In the genomic region with DNA sequence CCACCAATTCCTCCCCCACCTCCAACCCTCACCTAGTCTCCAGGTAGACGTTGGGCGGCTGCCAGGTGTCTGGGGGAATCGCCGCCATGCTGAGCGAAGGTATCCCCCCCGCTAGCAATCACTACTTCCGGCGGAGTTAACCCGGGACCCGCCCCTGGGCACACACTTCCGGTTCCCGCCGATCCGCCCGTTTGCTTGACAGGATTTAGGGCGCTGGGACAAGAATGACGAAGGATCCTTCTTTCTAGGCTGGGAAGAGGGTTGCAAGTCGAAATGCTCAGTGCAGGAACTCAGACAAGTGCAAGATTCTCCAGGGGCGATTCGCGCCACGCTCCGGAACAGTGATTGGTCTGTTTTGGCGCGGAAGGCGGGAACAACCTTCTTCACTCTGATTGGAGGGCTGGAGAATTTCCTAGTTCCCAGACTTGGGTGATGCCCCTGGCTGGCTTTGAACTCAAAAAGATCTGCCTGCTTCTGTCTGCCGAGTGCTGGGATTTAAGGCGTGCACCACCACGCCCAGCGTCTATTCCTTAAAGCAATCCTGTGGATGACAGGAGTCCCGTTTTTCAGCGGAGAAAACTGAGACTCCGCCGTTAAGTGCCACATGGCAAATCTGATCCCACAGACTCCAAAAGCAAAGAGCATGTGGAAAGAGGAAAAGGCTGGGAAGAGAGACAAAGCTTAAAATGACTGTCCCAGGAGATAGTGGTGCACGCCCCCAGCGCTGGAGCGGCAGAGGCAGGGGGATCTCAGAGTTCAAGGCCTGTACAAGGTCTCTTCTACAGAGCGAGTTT, we compare ENCODE assay signal across 8 mouse cellular contexts. TPM values are rescaled to one million over a fixed set of nuclear protein-coding genes. Genes with fewer than 3 reads are reported as not detected.
A peak's percentile ranks its signal among the peaks of the same experiment; 100 is the strongest.
DNase-seq lines count a peak whose midpoint lies in the region; ATAC-seq and TF ChIP-seq lines count a peak whose summit lies in the region.

A gene (minus strand): TSS at position 347 of the 794 bp plus-strand sequence.

- H3K27me3 ChIP-seq in MEL (ENCODE audit: control insufficient read depth in 1 of 2, insufficient read depth in 2 of 2, low read length in 2 of 2): no peaks in the 10 kb centered on the region
- H3K27me3 ChIP-seq in forebrain, embryonic 16.5 days (replicated peaks; ENCODE audit: control insufficient read depth, insufficient read depth, low read length): no peaks in the 10 kb centered on the region
- no peaks in the 10 kb centered on the region for H3K27me3 ChIP-seq in lung, embryonic 16.5 days (ENCODE audit: control insufficient read depth, insufficient read depth, low read depth, low read length)

- H3K36me3 ChIP-seq in MEL (ENCODE audit: control insufficient read depth in 1 of 2, insufficient read depth in 2 of 2, low read length in 2 of 2): peaks cover 0 to 23% of the 10 kb centered on the region in 2 experiments; a peak in 2 of 4 replicates
- peaks cover 5% of the 10 kb centered on the region; the same call in 1 of the 2 replicates for H3K36me3 ChIP-seq in forebrain, embryonic 16.5 days (ENCODE audit: control insufficient read depth, insufficient read depth)
- H3K36me3 ChIP-seq in lung, embryonic 16.5 days (ENCODE audit: control insufficient read depth, insufficient read depth, low read length): peaks cover 2% of the 10 kb centered on the region

- no peak for TF ChIP-seq EP300 in MEL (IDR thresholded peaks at IDR 0.05; ENCODE audit: low read depth in 1 of 2, low read length in 2 of 2)

- no peak for TF ChIP-seq CTCF in MEL (IDR thresholded peaks at IDR 0.05 in 2 of 3, conservative IDR thresholded peaks at IDR 0.05 in 1 of 3; ENCODE audit: control insufficient read depth in 1 of 3, insufficient read depth in 1 of 3, low read depth in 2 of 3, low read length in 3 of 3, poor library complexity in 1 of 3, severe bottlenecking in 1 of 3)

- peak within 1 kb of the TSS; percentile 81 for H3K4me2 ChIP-seq in forebrain, embryonic 16.5 days (ENCODE audit: low read length)
- peak within 1 kb of the TSS; percentile 74 for H3K4me2 ChIP-seq in lung, embryonic 16.5 days (ENCODE audit: low read depth, low read length)

- H3K9me3 ChIP-seq in MEL (replicated peaks; ENCODE audit: insufficient read depth, low read length): no peaks in the 10 kb centered on the region
- no peaks in the 10 kb centered on the region for H3K9me3 ChIP-seq in forebrain, embryonic 16.5 days (ENCODE audit: control insufficient read depth, low read length)
- H3K9me3 ChIP-seq in lung, embryonic 16.5 days (ENCODE audit: control insufficient read depth, low read length): no peaks in the 10 kb centered on the region

- TF ChIP-seq RAD21 in MEL (IDR thresholded peaks at IDR 0.05; ENCODE audit: low read depth, low read length): no peak

- peak within 1 kb of the TSS; percentile 96 for H3K9ac ChIP-seq in MEL (ENCODE audit: control insufficient read depth, low read depth, low read length, poor library complexity, severe bottlenecking)
- H3K9ac ChIP-seq in forebrain, embryonic 16.5 days (replicated peaks; ENCODE audit: low read depth, low read length): peak within 1 kb of the TSS; percentile 84
- H3K9ac ChIP-seq in lung, embryonic 16.5 days (ENCODE audit: low read length): peak within 1 kb of the TSS; percentile 87

- H3K27ac ChIP-seq in MEL (ENCODE audit: control insufficient read depth, low read depth, low read length): peak within 1 kb of the TSS; percentile 100
- H3K27ac ChIP-seq in forebrain, embryonic 16.5 days (ENCODE audit: low read length): peak within 1 kb of the TSS; percentile 99
- peak within 1 kb of the TSS; percentile 100 for H3K27ac ChIP-seq in lung, embryonic 16.5 days (ENCODE audit: low read length)

- peak; percentile 94 for DNase-seq in MEL (ENCODE audit: low read depth, low spot score)
- peak; percentile 83 for DNase-seq in cerebellum, adult 11-12 months
- DNase-seq in heart, postnatal 36 days: peak; percentile 84 to 90
- peak; percentile 57 to 75 for DNase-seq in layer of hippocampus, adult 8-10 months (ENCODE audit: low spot score in 2 of 2)
- DNase-seq in ovary, postnatal 10 days (ENCODE audit: low spot score): peak; percentile 67
- peak; percentile 74 to 81 for DNase-seq in thymus, postnatal 10 days (ENCODE audit: low spot score in 2 of 2)

- 7% methylated on average over 38 of the region's 38 CpGs for WGBS in forebrain, embryonic 16.5 days
- WGBS in lung, embryonic 16.5 days: 7% methylated on average over 38 of the region's 38 CpGs

- peaks cover 0 to 35% of the 10 kb centered on the region in 2 experiments; a peak in 3 of 4 replicates for H3K4me1 ChIP-seq in MEL (ENCODE audit: control insufficient read depth in 1 of 2, insufficient read depth in 2 of 2, low read length in 2 of 2)
- peaks cover 39% of the 10 kb centered on the region for H3K4me1 ChIP-seq in forebrain, embryonic 16.5 days (replicated peaks; ENCODE audit: control insufficient read depth, insufficient read depth, low read length)
- H3K4me1 ChIP-seq in lung, embryonic 16.5 days (replicated peaks; ENCODE audit: control insufficient read depth, insufficient read depth, low read length): peaks cover 32% of the 10 kb centered on the region

- intact Hi-C loops in heart, postnatal 36 days (cut with DNase I): no loop called here

- ATAC-seq in forebrain, embryonic 16.5 days: peak; percentile 66
- ATAC-seq in lung, embryonic 16.5 days (ENCODE audit: low read depth): peak; percentile 72

- peaks cover 50% of the 10 kb centered on the region for H3K79me2 ChIP-seq in MEL (ENCODE audit: control insufficient read depth, insufficient read depth, low read length, poor library complexity)

- peak within 1 kb of the TSS; percentile 46 to 81 for H3K4me3 ChIP-seq in MEL (ENCODE audit: control insufficient read depth in 1 of 2, insufficient read depth in 1 of 2, low read depth in 2 of 2, low read length in 2 of 2)
- peak within 1 kb of the TSS; percentile 92 for H3K4me3 ChIP-seq in forebrain, embryonic 16.5 days (replicated peaks; ENCODE audit: low read length)
- peak within 1 kb of the TSS; percentile 68 for H3K4me3 ChIP-seq in lung, embryonic 16.5 days (ENCODE audit: low read length)

- peak; percentile 36 to 69; a peak in 3 of 4 replicates for TF ChIP-seq POLR2A in MEL (IDR thresholded peaks at IDR 0.05; ENCODE audit: control insufficient read depth in 1 of 2, insufficient read depth in 1 of 2, low read depth in 1 of 2, low read length in 2 of 2, poor library complexity in 1 of 2)

TF ChIP-seq in MEL, 35 proteins besides CTCF, POLR2A, EP300 and RAD21:
- TF ChIP-seq SIN3A (IDR thresholded peaks at IDR 0.05; ENCODE audit: low read length) (no peak; the same call in 1 of the 2 replicates), POLR2AphosphoS5 (IDR thresholded peaks at IDR 0.05; ENCODE audit: borderline replicate concordance, low read depth, low read length) (no peak), E2F4 (IDR thresholded peaks at IDR 0.05; ENCODE audit: borderline replicate concordance, low read depth, low read length) (peak; percentile 99), TBP (IDR thresholded peaks at IDR 0.05; ENCODE audit: low read depth, low read length) (peak; percentile 83), NELFE (IDR thresholded peaks at IDR 0.05; ENCODE audit: low read depth, low read length) (peak; percentile 48), HCFC1 (IDR thresholded peaks at IDR 0.05; ENCODE audit: low read depth, low read length) (peak; percentile 67), MAX (IDR thresholded peaks at IDR 0.05; ENCODE audit: low read length) (peak; percentile 88), MYC (IDR thresholded peaks at IDR 0.05; ENCODE audit: low read depth, low read length) (peak; percentile 93), USF2 (IDR thresholded peaks at IDR 0.05; ENCODE audit: borderline replicate concordance in 1 of 2, insufficient read depth in 1 of 2, low read depth in 1 of 2, low read length in 2 of 2) (no peak), MXI1 (IDR thresholded peaks at IDR 0.05; ENCODE audit: low read depth, low read length) (peak; percentile 86)

RNA-seq across cellular contexts. Expression of the gene that starts here (rescaled TPM):
- 118 and 122 TPM in 2 replicates for total RNA-seq in MEL (2012; rRNA removed)
- 100 to 1,000 TPM; 115 to 135 TPM for polyA plus RNA-seq in MEL (2012; ENCODE audit: insufficient read depth in 1 of 2, insufficient read length in 2 of 2, low read depth in 1 of 2, low replicate concordance in 2 of 2, missing spikeins in 1 of 2)
- polyA plus RNA-seq in forebrain, embryonic 16.5 days (2015; fragmentation: Nextera tagmentation; extraction: Ambion mirVana): 118 and 125 TPM in 2 replicates
- 10 to 100 TPM; 27.0 to 27.2 TPM for total RNA-seq in heart, postnatal 36 days (2021)
- total RNA-seq in layer of hippocampus, adult 8-10 months (2022): 10 to 100 TPM; 16.1 to 18.5 (median 16.4) TPM
- polyA plus RNA-seq in lung, embryonic 16.5 days (2015; fragmentation: Nextera tagmentation; extraction: Ambion mirVana): 144 and 145 TPM in 2 replicates

Comparison
In these comparisons a context has a peak if more than half of its experiments do, and no peak if none do; other contexts are left out.
1. Peak in every context shown above with its lines: DNase-seq, ATAC-seq, H3K4me3 ChIP-seq and H3K27ac ChIP-seq.